Mouse (Mus musculus): ENCODE results near the gene Rexo4. TPM values are rescaled to one million over a fixed set of nuclear protein-coding genes. Genes with fewer than 3 reads are reported as not detected.

Rexo4 gene
- polyA plus RNA-seq, 1 experiment from 2014 or later = 50.6 TPM

Other genes with a start within 250 kb of the Rexo4 start
- gene Abo, start 99.4 kb downstream of the Rexo4 start, polyA plus RNA-seq (2014; fragmentation: Nextera tagmentation; extraction: Ambion mirVana) = not detected in 2 replicates
- gene Surf6, start 61.5 kb downstream of the Rexo4 start, polyA plus RNA-seq (2014; fragmentation: Nextera tagmentation; extraction: Ambion mirVana) = 16.3 and 17.0 TPM in 2 replicates
- 49.2 and 53.5 TPM in 2 replicates for gene Med22, start 53.7 kb downstream of the Rexo4 start, polyA plus RNA-seq (2014; fragmentation: Nextera tagmentation; extraction: Ambion mirVana)
- 719 and 720 TPM in 2 replicates for gene Rpl7a, start 53.6 kb downstream of the Rexo4 start, polyA plus RNA-seq (2014; fragmentation: Nextera tagmentation; extraction: Ambion mirVana)
- 43.7 and 45.3 TPM in 2 replicates for gene Surf2, start 48.0 kb downstream of the Rexo4 start, polyA plus RNA-seq (2014; fragmentation: Nextera tagmentation; extraction: Ambion mirVana)
- 49.8 and 51.0 TPM in 2 replicates for gene Surf1, start 47.9 kb downstream of the Rexo4 start, polyA plus RNA-seq (2014; fragmentation: Nextera tagmentation; extraction: Ambion mirVana)
- 162 and 165 TPM in 2 replicates for gene Surf4, start 30.5 kb downstream of the Rexo4 start, polyA plus RNA-seq (2014; fragmentation: Nextera tagmentation; extraction: Ambion mirVana)
- gene Stkld1, start 30.3 kb downstream of the Rexo4 start, polyA plus RNA-seq (2014; fragmentation: Nextera tagmentation; extraction: Ambion mirVana) = 0.28 TPM in 1 of 2 replicates, not detected in the other
- not detected in 2 replicates for gene Adamts13, start 9.0 kb upstream of the Rexo4 start, polyA plus RNA-seq (2014; fragmentation: Nextera tagmentation; extraction: Ambion mirVana)
- gene Cacfd1, start 45.5 kb upstream of the Rexo4 start, polyA plus RNA-seq (2014; fragmentation: Nextera tagmentation; extraction: Ambion mirVana) = 66.2 and 68.9 TPM in 2 replicates
- 0.84 and 1.2 TPM in 2 replicates for gene Slc2a6, start 63.6 kb upstream of the Rexo4 start, polyA plus RNA-seq (2014; fragmentation: Nextera tagmentation; extraction: Ambion mirVana)
- 2.3 and 4.0 TPM in 2 replicates for gene Mymk, start 107.8 kb upstream of the Rexo4 start, polyA plus RNA-seq (2014; fragmentation: Nextera tagmentation; extraction: Ambion mirVana)
- 2.4 and 2.5 TPM in 2 replicates for gene Adamtsl2, start 115.0 kb upstream of the Rexo4 start, polyA plus RNA-seq (2014; fragmentation: Nextera tagmentation; extraction: Ambion mirVana)
- gene Fam163b, start 178.1 kb upstream of the Rexo4 start, polyA plus RNA-seq (2014; fragmentation: Nextera tagmentation; extraction: Ambion mirVana) = 0.11 TPM in 1 of 2 replicates, not detected in the other
- 0.28 and 0.29 TPM in 2 replicates for gene Dbh, start 200.8 kb upstream of the Rexo4 start, polyA plus RNA-seq (2014; fragmentation: Nextera tagmentation; extraction: Ambion mirVana)